Mouse (Mus musculus): Measurements from ENCODE around the gene Sprtn.

DNA sequence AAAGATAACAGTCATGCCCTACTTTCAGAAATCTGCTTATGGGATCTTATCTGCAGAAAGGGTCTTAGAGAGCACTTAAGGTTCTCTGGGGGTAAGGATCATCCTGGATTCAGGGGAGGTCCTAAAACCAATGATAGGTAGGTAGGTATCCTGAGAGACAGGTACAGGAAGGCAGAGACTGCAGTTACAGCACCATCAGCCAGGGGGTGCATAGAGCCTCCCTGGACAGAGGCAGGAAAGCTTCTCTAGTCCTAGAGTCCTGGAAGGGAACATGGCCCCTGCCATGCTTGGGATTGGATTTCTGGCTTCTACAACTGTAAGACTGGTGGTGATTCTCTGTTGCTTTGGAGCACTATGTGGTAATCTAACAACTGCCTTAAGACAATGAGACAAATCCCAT lies 38.2 kb upstream of the Sprtn start:
- no peak for TF ChIP-seq GATA1 (IDR thresholded peaks at IDR 0.05; ENCODE audit: borderline replicate concordance, low read length)
- TF ChIP-seq FLI1 (IDR thresholded peaks at IDR 0.05; ENCODE audit: low read length), result no peak

All from megakaryocyte, embryonic 14.5 days (primary cell).